Mouse (Mus musculus): ENCODE measurements at regions not wholly inside any gene's neighbourhood (a gene's known extent, or its start where the extent isn't known, plus 50 kb on each side); places are given as distances from the start of the nearest gene placed in this dataset.
"Not testable (repeated sequence)": the region's sequence is repeated elsewhere in the genome, so short reads cannot be mapped to it uniquely, and the experiment has no call there.

- no peak overlapping the region for H3K4me2 ChIP-seq (ENCODE audit: low read depth, low read length)
- H3K27ac ChIP-seq (ENCODE audit: low read length) = no peak overlapping the region
- no peaks in the 10 kb centered on the region for H3K36me3 ChIP-seq (ENCODE audit: control insufficient read depth, insufficient read depth, low read length)
- ATAC-seq = no peak
- H3K4me1 ChIP-seq (ENCODE audit: control insufficient read depth, insufficient read depth, low read length) = no peaks in the 10 kb centered on the region
- no peaks in the 10 kb centered on the region for H3K9me3 ChIP-seq (ENCODE audit: control insufficient read depth, low read length)
- H3K9ac ChIP-seq (ENCODE audit: low read depth, low read length) = no peak overlapping the region
- H3K4me3 ChIP-seq (ENCODE audit: low read length) = no peak overlapping the region
- WGBS = 65% methylated on average over 4 of the region's 4 CpGs
- H3K27me3 ChIP-seq (replicated peaks; ENCODE audit: control insufficient read depth, insufficient read depth, low read length) = no peaks in the 10 kb centered on the region
Observed at GRCm38 (mm10) chr8:5523281-5523680, 418.1 kb upstream of the Slc10a2 start.

GRCm38 (mm10) chr8:5495861-5496260 lies 390.7 kb upstream of the Slc10a2 start:
- Histone ChIP-seq H3K27ac (ENCODE audit: low read length) (no peak overlapping the region), H3K36me3 (ENCODE audit: control insufficient read depth, insufficient read depth, low read length) (no peaks in the 10 kb centered on the region), H3K9me3 (ENCODE audit: control insufficient read depth, low read length) (no peaks in the 10 kb centered on the region), H3K4me2 (ENCODE audit: low read depth, low read length) (no peak overlapping the region), H3K27me3 (replicated peaks; ENCODE audit: control insufficient read depth, insufficient read depth, low read length) (no peaks in the 10 kb centered on the region), H3K9ac (ENCODE audit: low read depth, low read length) (no peak overlapping the region), H3K4me3 (ENCODE audit: low read length) (no peak overlapping the region), H3K4me1 (ENCODE audit: control insufficient read depth, insufficient read depth, low read length) (no peaks in the 10 kb centered on the region)
- ATAC-seq = no peak
- 55% methylated on average over 2 of the region's 2 CpGs for WGBS

GRCm38 (mm10) chr8:5490491-5490890 lies 385.3 kb upstream of the Slc10a2 start:
- H3K36me3 ChIP-seq (ENCODE audit: control insufficient read depth, insufficient read depth, low read length) = no peaks in the 10 kb centered on the region
- no peak overlapping the region for H3K4me2 ChIP-seq (ENCODE audit: low read depth, low read length)
- no peaks in the 10 kb centered on the region for H3K9me3 ChIP-seq (ENCODE audit: control insufficient read depth, low read length)
- no peak overlapping the region for H3K9ac ChIP-seq (ENCODE audit: low read depth, low read length)
- H3K4me1 ChIP-seq (ENCODE audit: control insufficient read depth, insufficient read depth, low read length) = no peaks in the 10 kb centered on the region
- H3K27ac ChIP-seq (ENCODE audit: low read length) = no peak overlapping the region
- no peaks in the 10 kb centered on the region for H3K27me3 ChIP-seq (replicated peaks; ENCODE audit: control insufficient read depth, insufficient read depth, low read length)
- WGBS = 61% methylated on average over 3 of the region's 3 CpGs
- no peak overlapping the region for H3K4me3 ChIP-seq (ENCODE audit: low read length)
- ATAC-seq = no peak

- Histone ChIP-seq H3K27ac (ENCODE audit: low read length) (no peak overlapping the region), H3K36me3 (ENCODE audit: control insufficient read depth, insufficient read depth, low read length) (no peaks in the 10 kb centered on the region), H3K4me1 (ENCODE audit: control insufficient read depth, insufficient read depth, low read length) (no peaks in the 10 kb centered on the region), H3K9me3 (ENCODE audit: control insufficient read depth, low read length) (no peaks in the 10 kb centered on the region), H3K4me2 (ENCODE audit: low read depth, low read length) (no peak overlapping the region), H3K4me3 (ENCODE audit: low read length) (no peak overlapping the region), H3K27me3 (replicated peaks; ENCODE audit: control insufficient read depth, insufficient read depth, low read length) (no peaks in the 10 kb centered on the region), H3K9ac (ENCODE audit: low read depth, low read length) (no peak overlapping the region)
- 62% methylated on average over 1 of the region's 1 CpGs for WGBS
- ATAC-seq = no peak
Observed at GRCm38 (mm10) chr8:5482938-5483337, 377.8 kb upstream of the Slc10a2 start.

- H3K36me3 ChIP-seq (ENCODE audit: control insufficient read depth, insufficient read depth, low read length) = no peaks in the 10 kb centered on the region
- no peaks in the 10 kb centered on the region for H3K9me3 ChIP-seq (ENCODE audit: control insufficient read depth, low read length)
- H3K9ac ChIP-seq (ENCODE audit: low read depth, low read length) = no peak overlapping the region
- H3K4me3 ChIP-seq (ENCODE audit: low read length) = no peak overlapping the region
- no peak for ATAC-seq
- H3K27me3 ChIP-seq (replicated peaks; ENCODE audit: control insufficient read depth, insufficient read depth, low read length) = no peaks in the 10 kb centered on the region
- H3K4me2 ChIP-seq (ENCODE audit: low read depth, low read length) = no peak overlapping the region
- H3K27ac ChIP-seq (ENCODE audit: low read length) = no peak overlapping the region
- H3K4me1 ChIP-seq (ENCODE audit: control insufficient read depth, insufficient read depth, low read length) = no peaks in the 10 kb centered on the region
Observed at GRCm38 (mm10) chr8:5472999-5473398, 367.8 kb upstream of the Slc10a2 start.

GRCm38 (mm10) chr8:5472582-5472981 lies 367.4 kb upstream of the Slc10a2 start:
- no peaks in the 10 kb centered on the region for H3K4me1 ChIP-seq (ENCODE audit: control insufficient read depth, insufficient read depth, low read length)
- H3K4me3 ChIP-seq (ENCODE audit: low read length) = no peak overlapping the region
- no peaks in the 10 kb centered on the region for H3K36me3 ChIP-seq (ENCODE audit: control insufficient read depth, insufficient read depth, low read length)
- 59% methylated on average over 1 of the region's 1 CpGs for WGBS
- H3K4me2 ChIP-seq (ENCODE audit: low read depth, low read length) = no peak overlapping the region
- no peak overlapping the region for H3K9ac ChIP-seq (ENCODE audit: low read depth, low read length)
- no peak overlapping the region for H3K27ac ChIP-seq (ENCODE audit: low read length)
- no peaks in the 10 kb centered on the region for H3K27me3 ChIP-seq (replicated peaks; ENCODE audit: control insufficient read depth, insufficient read depth, low read length)
- ATAC-seq = no peak
- H3K9me3 ChIP-seq (ENCODE audit: control insufficient read depth, low read length) = no peaks in the 10 kb centered on the region

GRCm38 (mm10) chr8:5457619-5458018 lies 352.5 kb upstream of the Slc10a2 start:
- H3K9ac ChIP-seq (ENCODE audit: low read depth, low read length) = no peak overlapping the region
- no peak overlapping the region for H3K27ac ChIP-seq (ENCODE audit: low read length)
- H3K4me1 ChIP-seq (ENCODE audit: control insufficient read depth, insufficient read depth, low read length) = no peaks in the 10 kb centered on the region
- ATAC-seq = peak; percentile 66; the same call in 1 of the 2 replicates
- no peak overlapping the region for H3K4me2 ChIP-seq (ENCODE audit: low read depth, low read length)
- H3K9me3 ChIP-seq (ENCODE audit: control insufficient read depth, low read length) = no peaks in the 10 kb centered on the region
- no peak overlapping the region for H3K4me3 ChIP-seq (ENCODE audit: low read length)
- no peaks in the 10 kb centered on the region for H3K36me3 ChIP-seq (ENCODE audit: control insufficient read depth, insufficient read depth, low read length)
- WGBS = 85% methylated on average over 1 of the region's 1 CpGs
- no peaks in the 10 kb centered on the region for H3K27me3 ChIP-seq (replicated peaks; ENCODE audit: control insufficient read depth, insufficient read depth, low read length)

- H3K9ac ChIP-seq (ENCODE audit: low read depth, low read length) = no peak overlapping the region
- ATAC-seq = no peak
- H3K4me1 ChIP-seq (ENCODE audit: control insufficient read depth, insufficient read depth, low read length) = no peaks in the 10 kb centered on the region
- no peaks in the 10 kb centered on the region for H3K27me3 ChIP-seq (replicated peaks; ENCODE audit: control insufficient read depth, insufficient read depth, low read length)
- H3K4me3 ChIP-seq (ENCODE audit: low read length) = no peak overlapping the region
- 80% methylated on average over 4 of the region's 4 CpGs for WGBS
- no peak overlapping the region for H3K4me2 ChIP-seq (ENCODE audit: low read depth, low read length)
- H3K27ac ChIP-seq (ENCODE audit: low read length) = no peak overlapping the region
- no peaks in the 10 kb centered on the region for H3K9me3 ChIP-seq (ENCODE audit: control insufficient read depth, low read length)
- no peaks in the 10 kb centered on the region for H3K36me3 ChIP-seq (ENCODE audit: control insufficient read depth, insufficient read depth, low read length)
Observed at GRCm38 (mm10) chr8:5453469-5453868, 348.3 kb upstream of the Slc10a2 start.

- H3K27me3 ChIP-seq (replicated peaks; ENCODE audit: control insufficient read depth, insufficient read depth, low read length); H3K36me3 ChIP-seq (ENCODE audit: control insufficient read depth, insufficient read depth, low read length); H3K4me2 ChIP-seq (ENCODE audit: low read depth, low read length); ATAC-seq; H3K27ac ChIP-seq (ENCODE audit: low read length); H3K9me3 ChIP-seq (ENCODE audit: control insufficient read depth, low read length); H3K4me3 ChIP-seq (ENCODE audit: low read length); H3K9ac ChIP-seq (ENCODE audit: low read depth, low read length); H3K4me1 ChIP-seq (ENCODE audit: control insufficient read depth, insufficient read depth, low read length): not testable (repeated sequence)
- WGBS = 93% methylated on average over 5 of the region's 5 CpGs
Observed at GRCm38 (mm10) chr8:5442243-5442642, 337.1 kb upstream of the Slc10a2 start.

- not testable (repeated sequence) for H3K27me3 ChIP-seq (replicated peaks; ENCODE audit: control insufficient read depth, insufficient read depth, low read length); H3K4me2 ChIP-seq (ENCODE audit: low read depth, low read length); ATAC-seq; H3K36me3 ChIP-seq (ENCODE audit: control insufficient read depth, insufficient read depth, low read length); H3K9me3 ChIP-seq (ENCODE audit: control insufficient read depth, low read length); H3K4me1 ChIP-seq (ENCODE audit: control insufficient read depth, insufficient read depth, low read length); H3K4me3 ChIP-seq (ENCODE audit: low read length); H3K9ac ChIP-seq (ENCODE audit: low read depth, low read length); H3K27ac ChIP-seq (ENCODE audit: low read length)
- WGBS = 72% methylated on average over 3 of the region's 3 CpGs
Observed at GRCm38 (mm10) chr8:5440404-5440803, 335.3 kb upstream of the Slc10a2 start.
